Comparison of ENCODE assay signal across 8 mouse cellular contexts in genomic region chr10:80329273-80330081, GRCm38 (mm10). TPM values are rescaled to one million over a fixed set of nuclear protein-coding genes. Genes with fewer than 3 reads are reported as not detected.
DNase-seq lines count a peak whose midpoint lies in the region; ATAC-seq lines count a peak whose summit lies in the region.

TSS of gene Pcsk4 (minus strand) at chr10:80329498.
TSS of gene Reep6 (plus strand) at chr10:80329953.

- H3K9ac ChIP-seq in hindbrain, embryonic 11.5 days (ENCODE audit: low read depth, low read length), result peak within 1 kb of the TSS; percentile 49; the same call in 1 of the 2 replicates

- WGBS in hindbrain, embryonic 11.5 days, result 4% methylated on average over 33 of the region's 36 CpGs

- peak within 1 kb of the TSS; percentile 17; the same call in 1 of the 2 replicates for H3K27ac ChIP-seq in hindbrain, embryonic 11.5 days (ENCODE audit: low read depth, low read length)

- no peaks in the 10 kb centered on the region for H3K36me3 ChIP-seq in hindbrain, embryonic 11.5 days (ENCODE audit: control insufficient read depth, insufficient read depth, low read length)

- peaks cover 7% of the 10 kb centered on the region for H3K27me3 ChIP-seq in hindbrain, embryonic 11.5 days (ENCODE audit: control insufficient read depth, insufficient read depth, low read length)

- peak; percentile 96 for ATAC-seq in hindbrain, embryonic 11.5 days (ENCODE audit: low FRiP score)

- H3K4me3 ChIP-seq in hindbrain, embryonic 11.5 days (ENCODE audit: low read depth, low read length), result peak within 1 kb of the TSS; percentile 46

- H3K9me3 ChIP-seq in hindbrain, embryonic 11.5 days (ENCODE audit: control insufficient read depth, low read length), result no peaks in the 10 kb centered on the region

- 0 out of 2 replicates have a peak, but pooled peaks cover 5% of the 10 kb centered on the region for H3K4me1 ChIP-seq in hindbrain, embryonic 11.5 days (replicated peaks; ENCODE audit: control insufficient read depth, insufficient read depth, low read length)

- peak within 1 kb of the TSS; percentile 85 for H3K4me2 ChIP-seq in hindbrain, embryonic 11.5 days (replicated peaks; ENCODE audit: low read depth, low read length)

- peak; percentile 100 for DNase-seq in Muller cell, postnatal 12 days (ENCODE audit: inconsistent ontology term)
- DNase-seq in cerebellum, adult 9-11 months, result peak; percentile 100
- DNase-seq in frontal cortex, adult 2 months (ENCODE audit: extremely low spot score in 1 of 2, low spot score in 1 of 2), result peak; percentile 96
- DNase-seq in hindbrain, embryonic 11.5 days (ENCODE audit: low spot score), result peak; percentile 98
- DNase-seq in layer of hippocampus, postnatal 10 days (ENCODE audit: low spot score in 2 of 2), result peak; percentile 97 to 98
- DNase-seq in lung, postnatal 10 days, result peak; percentile 99
- DNase-seq in retina, adult 2 months (ENCODE audit: low read depth, low spot score), result peak; percentile 99
- DNase-seq in thymus, postnatal 36 days, result peak; percentile 63 to 77

RNA-seq across cellular contexts. Expression of gene Pcsk4, which starts in this region (rescaled TPM):
- polyA plus RNA-seq in frontal cortex, adult 2 months (2012; rRNA removed), result 9.4 TPM in 2 replicates
- 1.1 and 1.8 TPM in 2 replicates for polyA plus RNA-seq in hindbrain, embryonic 11.5 days (2014; fragmentation: Nextera tagmentation; extraction: Ambion mirVana)
- total RNA-seq in layer of hippocampus, postnatal 10 days (2021), result 1 to 10 TPM; 7.1 to 8.0 TPM

RNA-seq across cellular contexts. Expression of gene Reep6, which starts in this region (rescaled TPM):
- 4.9 and 6.0 TPM in 2 replicates for polyA plus RNA-seq in frontal cortex, adult 2 months (2012; rRNA removed)
- polyA plus RNA-seq in hindbrain, embryonic 11.5 days (2014; fragmentation: Nextera tagmentation; extraction: Ambion mirVana), result 3.7 and 3.8 TPM in 2 replicates
- total RNA-seq in layer of hippocampus, postnatal 10 days (2021), result 10 to 100 TPM; 10.3 to 11.6 TPM

Comparison
In these comparisons a context has a peak if more than half of its experiments do, and no peak if none do; other contexts are left out.
1. Peak in every context shown above with its lines: DNase-seq, ATAC-seq, H3K4me3 ChIP-seq and H3K27ac ChIP-seq.